Mouse (Mus musculus) ES-E14 (cell line): ENCODE results near the gene Itga1. TPM values are rescaled to one million over a fixed set of nuclear protein-coding genes. Genes with fewer than 3 reads are reported as not detected.

Source experiments
- DNase-seq: peaks from one replicate; pipeline ENCODE4 v3.0.0-alpha.2; 2013; ENCODE audit warnings: low read depth, low spot score
- H3K27ac ChIP-seq: 2 replicates; pipeline ENCODE4 v1.5.1; 2012; ENCODE audit warnings: low read depth, mild to moderate bottlenecking, low read length, moderate library complexity, mixed read lengths; ENCODE audit not compliant: poor library complexity, insufficient read depth, severe bottlenecking
- H3K36me3 ChIP-seq: 2 replicates; pipeline ENCODE4 v1.6.1; 2012; ENCODE audit warnings: mild to moderate bottlenecking, low read length, moderate library complexity, mixed read lengths; ENCODE audit not compliant: control insufficient read depth, poor library complexity, insufficient read depth, severe bottlenecking
- H3K4me1 ChIP-seq, 2 experiments: fragments of 150-350 bp in 1 of 2; sonication (generic) in 1 of 2; 2 replicates each; pipeline ENCODE4 v1.6.1; 2012; ENCODE audit warnings: low read length in 2 of 2, mild to moderate bottlenecking in 1 of 2, mixed read lengths in 1 of 2; ENCODE audit not compliant: control insufficient read depth in 2 of 2, insufficient read depth in 2 of 2, poor library complexity in 1 of 2
- H3K4me3 ChIP-seq, 2 experiments: fragments of 150-350 bp in 1 of 2; sonication (generic) in 1 of 2; 2 replicates each; pipeline ENCODE4 v1.5.1; 2012; ENCODE audit warnings: low read length in 2 of 2, low read depth in 1 of 2, mild to moderate bottlenecking in 1 of 2, mixed read lengths in 1 of 2; ENCODE audit not compliant: insufficient read depth in 1 of 2, poor library complexity in 1 of 2, severe bottlenecking in 1 of 2
- H3K9ac ChIP-seq: 2 replicates; pipeline ENCODE4 v1.6.1; 2012; ENCODE audit warnings: low read depth, mild to moderate bottlenecking, low read length, mixed read lengths; ENCODE audit not compliant: poor library complexity, insufficient read depth, severe bottlenecking
- H3K9me3 ChIP-seq: fragments of 150-350 bp; sonication (generic); 2 replicates; pipeline ENCODE4 v1.6.1; 2012; ENCODE audit warnings: low read depth, mild to moderate bottlenecking, low read length; ENCODE audit not compliant: control insufficient read depth, insufficient read depth
- CHD2 ChIP-seq: IDR thresholded peaks from 2 replicates; pipeline ENCODE4 v1.6.1; 2014; ENCODE audit warnings: mild to moderate bottlenecking, low read depth, low read length, inconsistent platforms
- HCFC1 ChIP-seq: IDR thresholded peaks from 2 replicates; pipeline ENCODE4 v1.6.1; 2012; ENCODE audit warnings: low read length, inconsistent platforms, borderline replicate concordance; ENCODE audit not compliant: insufficient read depth
- MAFK ChIP-seq: IDR thresholded peaks from 2 replicates; pipeline ENCODE4 v1.6.1; 2014; ENCODE audit warnings: mild to moderate bottlenecking, low read depth, low read length, inconsistent platforms; ENCODE audit not compliant: insufficient read depth
- ZC3H11A ChIP-seq: IDR thresholded peaks from 2 replicates; pipeline ENCODE4 v1.6.1; 2012; ENCODE audit warnings: low read depth, mild to moderate bottlenecking, inconsistent platforms, low read length, borderline replicate concordance
- ZNF384 ChIP-seq: IDR thresholded peaks from 2 replicates; pipeline ENCODE4 v1.6.1; 2012; ENCODE audit warnings: low read depth, low read length, inconsistent platforms
- in situ Hi-C, 2 experiments: fragments of 600-800 bp; cut with MboI; formaldehyde crosslinking; loops; one replicate each; pipeline ENCODE4 v1.15.1; 2025; ENCODE audit warnings: low sequenced_read_pairs in 2 of 2, inconsistent platforms in 1 of 2; ENCODE audit not compliant: unreplicated experiment in 2 of 2
- total RNA-seq: library from RNA; depleted of rRNA; stranded (reverse); fragments of 300-350 nt; gene quantifications from 2 replicates; pipeline ENCODE4 v1.2.3, GENCODE M21; 2012

Gene Itga1
- total RNA-seq, 1 experiment, result 2.0 TPM

DNA sequence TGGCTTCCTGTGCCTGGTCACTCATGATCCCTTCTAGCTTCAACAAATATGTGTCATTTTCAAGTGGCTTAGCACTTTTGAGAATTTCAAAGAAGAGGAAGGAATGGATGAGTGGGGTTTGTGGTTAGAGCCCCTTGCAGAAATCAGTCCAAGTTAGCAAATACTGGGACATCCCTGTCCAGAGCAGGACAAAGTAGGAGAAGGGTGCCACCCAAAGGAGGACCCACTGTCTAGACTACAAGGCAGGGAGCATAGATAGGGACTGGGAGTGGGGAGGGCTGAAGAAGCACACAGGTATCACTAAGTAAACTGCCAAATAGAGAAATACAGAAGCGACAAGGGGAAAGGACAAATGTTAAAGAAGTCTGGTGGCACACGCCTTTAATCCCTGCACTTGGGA lies 990 bp upstream of the Itga1 start:
- in situ Hi-C loops, result no loop called here
- H3K36me3 ChIP-seq, result no peaks in the 10 kb centered on the region
- TF ChIP-seq ZC3H11A, result no peak
- no peak for TF ChIP-seq CHD2
- TF ChIP-seq MAFK, result no peak
- TF ChIP-seq ZNF384, result no peak
- no peak for TF ChIP-seq HCFC1

DNA sequence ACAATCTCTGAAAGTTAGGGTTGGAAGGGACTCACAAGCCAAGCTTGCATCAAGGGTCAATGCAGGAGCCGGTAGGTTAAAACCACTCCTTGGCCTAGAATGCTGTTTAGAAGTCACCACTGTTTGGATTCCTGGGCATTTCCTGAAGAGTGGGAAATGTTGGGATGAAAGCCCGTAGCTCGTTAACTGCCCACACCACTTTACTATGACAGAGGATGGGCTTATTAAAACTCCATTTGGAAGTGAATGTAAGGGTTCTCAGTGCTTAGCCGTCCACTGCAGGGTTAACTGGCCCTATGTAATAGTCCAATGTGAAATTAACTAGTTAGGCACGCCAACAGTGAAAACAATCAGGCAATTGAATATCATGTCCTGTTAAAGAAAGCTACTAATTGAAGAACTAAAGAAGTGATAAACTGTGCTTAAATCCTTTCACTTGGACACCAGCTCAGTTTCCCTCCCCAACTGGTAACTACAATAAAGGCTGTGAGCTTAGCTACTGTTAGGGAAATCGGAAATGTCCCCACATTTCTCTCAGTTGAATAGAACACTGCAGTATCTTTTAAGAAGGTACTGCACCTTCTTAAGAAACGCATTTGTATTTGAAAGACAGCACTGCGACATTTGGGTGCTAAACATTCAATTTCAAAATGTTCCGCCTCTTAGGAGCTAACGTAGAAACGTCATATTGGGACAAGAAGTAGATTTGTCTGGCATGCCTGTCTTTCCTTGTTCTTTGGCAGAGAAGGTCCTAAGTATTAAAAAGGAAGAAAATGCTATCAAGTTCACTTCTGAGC lies 1.2 kb downstream of the Itga1 start:
- Histone ChIP-seq H3K4me1 (peaks cover 0 to 4% of the 10 kb centered on the region in 2 experiments; a peak in 1 of 4 replicates), H3K36me3 (no peaks in the 10 kb centered on the region), H3K4me3 (peak overlapping the region in 1 of 2 experiments; percentile 56; a peak in 1 of 4 replicates), H3K27ac (no peak overlapping the region), H3K9me3 (no peaks in the 10 kb centered on the region), H3K9ac (no peak overlapping the region)
- TF ChIP-seq ZC3H11A, result no peak
- no peak for TF ChIP-seq HCFC1
- TF ChIP-seq MAFK, result no peak
- TF ChIP-seq ZNF384, result no peak
- no peak for TF ChIP-seq CHD2
- DNase-seq, result no peak
- in situ Hi-C loops, result no loop called here

More for the DNA sequence above, 990 bp upstream of the Itga1 start:
- no peak overlapping the region for H3K27ac ChIP-seq
- no peaks in the 10 kb centered on the region for H3K9me3 ChIP-seq
- H3K4me3 ChIP-seq, result no peak overlapping the region
- no peak overlapping the region for H3K9ac ChIP-seq
- no peak for DNase-seq
- H3K4me1 ChIP-seq, result peaks cover 0 to 2% of the 10 kb centered on the region in 2 experiments; a peak in 1 of 4 replicates

DNA sequence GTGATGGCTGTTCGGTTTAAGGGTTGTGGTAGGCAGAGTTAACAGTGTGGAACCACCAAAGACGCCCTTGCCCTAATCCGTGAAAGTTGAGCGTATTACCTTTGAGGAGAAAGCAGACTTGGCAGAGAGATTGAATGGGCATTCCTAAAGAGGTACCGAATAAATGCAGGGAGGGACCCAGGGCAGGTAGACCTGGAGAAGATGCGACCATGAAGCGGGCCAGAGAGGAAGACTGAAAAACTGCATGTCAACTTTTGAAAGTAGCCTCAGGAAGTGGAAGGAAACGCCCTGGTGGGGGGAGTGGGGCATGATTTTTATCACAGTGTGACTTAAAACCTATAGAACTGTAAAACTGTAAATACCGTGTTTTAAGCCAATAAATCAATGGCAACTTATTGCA lies 2.4 kb downstream of the Itga1 start:
- peaks cover 0 to 4% of the 10 kb centered on the region in 2 experiments; a peak in 1 of 4 replicates for H3K4me1 ChIP-seq
- H3K27ac ChIP-seq, result no peak overlapping the region
- TF ChIP-seq ZC3H11A (no peak), CHD2 (no peak), ZNF384 (no peak), HCFC1 (no peak), MAFK (no peak)
- DNase-seq, result no peak
- H3K36me3 ChIP-seq, result no peaks in the 10 kb centered on the region
- in situ Hi-C loops, result no loop called here
- H3K9me3 ChIP-seq, result no peaks in the 10 kb centered on the region
- no peak overlapping the region for H3K9ac ChIP-seq
- H3K4me3 ChIP-seq, result no peak overlapping the region

DNA sequence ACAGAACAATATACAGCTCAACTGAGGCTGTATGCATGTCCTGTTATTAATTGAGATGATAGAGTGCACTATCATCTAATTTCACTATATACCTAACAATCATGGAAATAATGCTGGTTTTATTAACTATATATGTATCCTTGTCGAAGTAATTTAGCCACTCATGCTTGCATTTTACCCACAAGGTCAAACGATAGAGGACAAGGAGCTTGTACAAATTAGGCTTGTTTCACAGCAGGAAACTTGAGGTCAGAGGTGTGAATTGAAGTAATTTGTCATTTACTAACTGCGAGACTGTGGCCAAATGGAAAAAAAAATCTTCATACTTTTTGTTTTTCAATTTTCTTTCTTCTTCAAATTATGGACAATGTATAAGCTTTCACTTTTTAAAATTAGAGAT lies 3.5 kb downstream of the Itga1 start:
- Histone ChIP-seq H3K9me3 (no peaks in the 10 kb centered on the region), H3K4me3 (no peak overlapping the region), H3K36me3 (no peaks in the 10 kb centered on the region), H3K27ac (no peak overlapping the region), H3K4me1 (peaks cover 0 to 4% of the 10 kb centered on the region in 2 experiments; a peak in 1 of 4 replicates), H3K9ac (no peak overlapping the region)
- DNase-seq, result no peak
- in situ Hi-C loops, result no loop called here
- no peak for TF ChIP-seq CHD2
- TF ChIP-seq HCFC1, result no peak
- TF ChIP-seq ZC3H11A, result no peak
- no peak for TF ChIP-seq ZNF384
- no peak for TF ChIP-seq MAFK
